Mouse (Mus musculus): ENCODE measurements around the gene Kcnh1. TPM values are rescaled to one million over a fixed set of nuclear protein-coding genes. Genes with fewer than 3 reads are reported as not detected.

Gene Kcnh1
- polyA plus RNA-seq, 1 experiment from 2014 or later, result 2.8 TPM

- no peak overlapping the region for H3K9ac ChIP-seq
- 70% methylated on average over 9 of the region's 9 CpGs for WGBS
- DNase-seq (ENCODE audit: low spot score) (no peak), ATAC-seq (ENCODE audit: low FRiP score) (no peak)
- H3K4me1 ChIP-seq (replicated peaks; ENCODE audit: control insufficient read depth, insufficient read depth, low read length), result no peaks in the 10 kb centered on the region; the same call in 1 of the 2 replicates
- no peak overlapping the region for H3K4me3 ChIP-seq (replicated peaks; ENCODE audit: low read length)
- no peaks in the 10 kb centered on the region for H3K36me3 ChIP-seq (replicated peaks; ENCODE audit: control insufficient read depth, insufficient read depth)
- H3K27me3 ChIP-seq (ENCODE audit: control insufficient read depth, insufficient read depth, low read length), result peaks cover 22% of the 10 kb centered on the region
- no peak overlapping the region for H3K27ac ChIP-seq
- H3K9me3 ChIP-seq (ENCODE audit: control insufficient read depth, low read length), result no peaks in the 10 kb centered on the region
- H3K4me2 ChIP-seq (replicated peaks), result peak overlapping the region; percentile 90
These were observed 2.1 kb downstream of the Kcnh1 start for GRCm38 (mm10) chr1:192192710-192193109.

GRCm38 (mm10) chr1:192193656-192194055, 3.1 kb downstream of the Kcnh1 start:
- 72% methylated on average over 14 of the region's 14 CpGs for WGBS
- H3K4me1 ChIP-seq (replicated peaks; ENCODE audit: control insufficient read depth, insufficient read depth, low read length), result no peaks in the 10 kb centered on the region; the same call in 1 of the 2 replicates
- peaks cover 22% of the 10 kb centered on the region for H3K27me3 ChIP-seq (ENCODE audit: control insufficient read depth, insufficient read depth, low read length)
- ATAC-seq (ENCODE audit: low FRiP score) (no peak), DNase-seq (ENCODE audit: low spot score) (no peak)
- no peak overlapping the region; the same call in 1 of the 2 replicates for H3K4me2 ChIP-seq (replicated peaks)
- no peak overlapping the region for H3K27ac ChIP-seq
- no peaks in the 10 kb centered on the region for H3K36me3 ChIP-seq (replicated peaks; ENCODE audit: control insufficient read depth, insufficient read depth)
- H3K9me3 ChIP-seq (ENCODE audit: control insufficient read depth, low read length), result no peaks in the 10 kb centered on the region
- H3K4me3 ChIP-seq (replicated peaks; ENCODE audit: low read length), result no peak overlapping the region
- no peak overlapping the region for H3K9ac ChIP-seq

GRCm38 (mm10) chr1:192197495-192197894, 6.9 kb downstream of the Kcnh1 start:
- H3K4me3 ChIP-seq (replicated peaks; ENCODE audit: low read length), result no peak overlapping the region
- no peak overlapping the region for H3K4me2 ChIP-seq (replicated peaks)
- ATAC-seq (ENCODE audit: low FRiP score), result no peak
- no peaks in the 10 kb centered on the region for H3K4me1 ChIP-seq (replicated peaks; ENCODE audit: control insufficient read depth, insufficient read depth, low read length)
- H3K9me3 ChIP-seq (ENCODE audit: control insufficient read depth, low read length), result no peaks in the 10 kb centered on the region
- whole genome bisulfite sequencing, result 69% methylated on average over 10 of the region's 10 CpGs
- H3K27ac ChIP-seq, result no peak overlapping the region
- peaks cover under 1% of the 10 kb centered on the region; the same call in 1 of the 2 replicates for H3K27me3 ChIP-seq (ENCODE audit: control insufficient read depth, insufficient read depth, low read length)
- no peaks in the 10 kb centered on the region for H3K36me3 ChIP-seq (replicated peaks; ENCODE audit: control insufficient read depth, insufficient read depth)
- DNase-seq (ENCODE audit: low spot score), result no peak
- H3K9ac ChIP-seq, result no peak overlapping the region

- DNase-seq (ENCODE audit: low spot score) (no peak), ATAC-seq (ENCODE audit: low FRiP score) (no peak)
- Histone ChIP-seq H3K4me1 (replicated peaks; ENCODE audit: control insufficient read depth, insufficient read depth, low read length) (no peaks in the 10 kb centered on the region), H3K27ac (no peak overlapping the region), H3K4me3 (replicated peaks; ENCODE audit: low read length) (no peak overlapping the region), H3K4me2 (replicated peaks) (no peak overlapping the region), H3K9ac (no peak overlapping the region), H3K9me3 (ENCODE audit: control insufficient read depth, low read length) (no peaks in the 10 kb centered on the region), H3K27me3 (ENCODE audit: control insufficient read depth, insufficient read depth, low read length) (no peaks in the 10 kb centered on the region), H3K36me3 (replicated peaks; ENCODE audit: control insufficient read depth, insufficient read depth) (no peaks in the 10 kb centered on the region)
- 32% methylated on average over 1 of the region's 1 CpGs for WGBS
These were observed 12.4 kb downstream of the Kcnh1 start for GRCm38 (mm10) chr1:192202936-192203335.

GRCm38 (mm10) chr1:192207956-192208355, 17.4 kb downstream of the Kcnh1 start:
- Histone ChIP-seq H3K27ac (no peak overlapping the region), H3K9ac (no peak overlapping the region), H3K9me3 (ENCODE audit: control insufficient read depth, low read length) (no peaks in the 10 kb centered on the region), H3K4me3 (replicated peaks; ENCODE audit: low read length) (no peak overlapping the region), H3K36me3 (replicated peaks; ENCODE audit: control insufficient read depth, insufficient read depth) (no peaks in the 10 kb centered on the region), H3K4me2 (replicated peaks) (no peak overlapping the region), H3K4me1 (replicated peaks; ENCODE audit: control insufficient read depth, insufficient read depth, low read length) (no peaks in the 10 kb centered on the region), H3K27me3 (ENCODE audit: control insufficient read depth, insufficient read depth, low read length) (no peaks in the 10 kb centered on the region)
- ATAC-seq (ENCODE audit: low FRiP score) (no peak), DNase-seq (ENCODE audit: low spot score) (no peak)
- WGBS, result 55% methylated on average over 5 of the region's 5 CpGs

- no peak for ATAC-seq (ENCODE audit: low FRiP score)
- no peak overlapping the region for H3K9ac ChIP-seq
- no peak for DNase-seq (ENCODE audit: low spot score)
- no peak overlapping the region for H3K4me3 ChIP-seq (replicated peaks; ENCODE audit: low read length)
- no peaks in the 10 kb centered on the region for H3K4me1 ChIP-seq (replicated peaks; ENCODE audit: control insufficient read depth, insufficient read depth, low read length)
- no peaks in the 10 kb centered on the region for H3K36me3 ChIP-seq (replicated peaks; ENCODE audit: control insufficient read depth, insufficient read depth)
- H3K27ac ChIP-seq, result no peak overlapping the region
- WGBS, result 82% methylated on average over 2 of the region's 2 CpGs
- no peaks in the 10 kb centered on the region for H3K27me3 ChIP-seq (ENCODE audit: control insufficient read depth, insufficient read depth, low read length)
- H3K4me2 ChIP-seq (replicated peaks), result no peak overlapping the region
- H3K9me3 ChIP-seq (ENCODE audit: control insufficient read depth, low read length), result no peaks in the 10 kb centered on the region
These were observed 21.9 kb downstream of the Kcnh1 start for GRCm38 (mm10) chr1:192212448-192212847.

- 91% methylated on average over 4 of the region's 4 CpGs for WGBS
- H3K27me3 ChIP-seq (ENCODE audit: control insufficient read depth, insufficient read depth, low read length), result no peaks in the 10 kb centered on the region
- H3K9ac ChIP-seq, result no peak overlapping the region
- H3K27ac ChIP-seq, result no peak overlapping the region
- ATAC-seq (ENCODE audit: low FRiP score), result no peak
- no peak overlapping the region for H3K4me2 ChIP-seq (replicated peaks)
- H3K4me1 ChIP-seq (replicated peaks; ENCODE audit: control insufficient read depth, insufficient read depth, low read length), result no peaks in the 10 kb centered on the region
- no peak overlapping the region for H3K4me3 ChIP-seq (replicated peaks; ENCODE audit: low read length)
- no peaks in the 10 kb centered on the region for H3K9me3 ChIP-seq (ENCODE audit: control insufficient read depth, low read length)
- no peak for DNase-seq (ENCODE audit: low spot score)
- no peaks in the 10 kb centered on the region for H3K36me3 ChIP-seq (replicated peaks; ENCODE audit: control insufficient read depth, insufficient read depth)
These were observed 24.1 kb downstream of the Kcnh1 start for GRCm38 (mm10) chr1:192214666-192215065.

GRCm38 (mm10) chr1:192220156-192220555, 29.6 kb downstream of the Kcnh1 start:
- Histone ChIP-seq H3K9ac (no peak overlapping the region), H3K4me3 (replicated peaks; ENCODE audit: low read length) (no peak overlapping the region), H3K27me3 (ENCODE audit: control insufficient read depth, insufficient read depth, low read length) (no peaks in the 10 kb centered on the region), H3K36me3 (replicated peaks; ENCODE audit: control insufficient read depth, insufficient read depth) (no peaks in the 10 kb centered on the region), H3K9me3 (ENCODE audit: control insufficient read depth, low read length) (no peaks in the 10 kb centered on the region), H3K4me2 (replicated peaks) (no peak overlapping the region), H3K4me1 (replicated peaks; ENCODE audit: control insufficient read depth, insufficient read depth, low read length) (no peaks in the 10 kb centered on the region), H3K27ac (no peak overlapping the region)
- no peak for ATAC-seq (ENCODE audit: low FRiP score)
- 67% methylated on average over 2 of the region's 2 CpGs for WGBS
- DNase-seq (ENCODE audit: low spot score), result no peak

GRCm38 (mm10) chr1:192224161-192224560, 33.6 kb downstream of the Kcnh1 start:
- Histone ChIP-seq H3K27ac (no peak overlapping the region), H3K4me3 (replicated peaks; ENCODE audit: low read length) (no peak overlapping the region), H3K27me3 (ENCODE audit: control insufficient read depth, insufficient read depth, low read length) (no peaks in the 10 kb centered on the region), H3K4me1 (replicated peaks; ENCODE audit: control insufficient read depth, insufficient read depth, low read length) (no peaks in the 10 kb centered on the region), H3K36me3 (replicated peaks; ENCODE audit: control insufficient read depth, insufficient read depth) (no peaks in the 10 kb centered on the region), H3K9me3 (ENCODE audit: control insufficient read depth, low read length) (peaks cover 9% of the 10 kb centered on the region; the same call in 1 of the 2 replicates), H3K9ac (no peak overlapping the region), H3K4me2 (replicated peaks) (no peak overlapping the region)
- WGBS, result 42% methylated on average over 4 of the region's 4 CpGs
- no peak for DNase-seq (ENCODE audit: low spot score)
- ATAC-seq (ENCODE audit: low FRiP score), result no peak

- Histone ChIP-seq H3K36me3 (replicated peaks; ENCODE audit: control insufficient read depth, insufficient read depth) (no peaks in the 10 kb centered on the region), H3K4me1 (replicated peaks; ENCODE audit: control insufficient read depth, insufficient read depth, low read length) (no peaks in the 10 kb centered on the region), H3K27ac (no peak overlapping the region), H3K9ac (no peak overlapping the region), H3K9me3 (ENCODE audit: control insufficient read depth, low read length) (peaks cover 8% of the 10 kb centered on the region; the same call in 1 of the 2 replicates), H3K27me3 (ENCODE audit: control insufficient read depth, insufficient read depth, low read length) (no peaks in the 10 kb centered on the region), H3K4me2 (replicated peaks) (no peak overlapping the region), H3K4me3 (replicated peaks; ENCODE audit: low read length) (no peak overlapping the region)
- DNase-seq (ENCODE audit: low spot score), result no peak
- ATAC-seq (ENCODE audit: low FRiP score), result no peak
- WGBS, result 48% methylated on average over 1 of the region's 1 CpGs
These were observed 42.1 kb downstream of the Kcnh1 start for GRCm38 (mm10) chr1:192232696-192233095.
